Mouse (Mus musculus) MEL (cell line): ENCODE results near the gene Lix1l. TPM values are rescaled to one million over a fixed set of nuclear protein-coding genes. Genes with fewer than 3 reads are reported as not detected.

Experiments used
- DNase-seq: peaks from one replicate; pipeline ENCODE4 v3.0.0; 2011; ENCODE audit warnings: low read depth, low spot score
- H3K27ac ChIP-seq: 2 replicates; pipeline ENCODE4 v1.5.1; 2012; ENCODE audit warnings: low read depth, mild to moderate bottlenecking, control low read depth, low read length, moderate library complexity; ENCODE audit not compliant: control insufficient read depth
- H3K27me3 ChIP-seq, 2 experiments: fragments of 150-350 bp in 1 of 2; sonication (generic) in 1 of 2; 2 replicates each; pipeline ENCODE4 v1.6.1; 2012; ENCODE audit warnings: low read length in 2 of 2, mild to moderate bottlenecking in 2 of 2, improper control_type of control experiment in 1 of 2, moderate library complexity in 1 of 2; ENCODE audit not compliant: insufficient read depth in 2 of 2, control insufficient read depth in 1 of 2
- H3K36me3 ChIP-seq, 2 experiments: 2 replicates each; pipeline ENCODE4 v1.6.1; 2012 to 2014; ENCODE audit warnings: low read length in 2 of 2, improper control_type of control experiment in 1 of 2, inconsistent platforms in 1 of 2, mild to moderate bottlenecking in 1 of 2; ENCODE audit not compliant: insufficient read depth in 2 of 2, control insufficient read depth in 1 of 2
- H3K4me1 ChIP-seq, 2 experiments: fragments of 150-350 bp in 1 of 2; sonication (generic) in 1 of 2; 2 replicates each; pipeline ENCODE4 v1.6.1; 2012; ENCODE audit warnings: low read length in 2 of 2, improper control_type of control experiment in 1 of 2, mild to moderate bottlenecking in 1 of 2; ENCODE audit not compliant: insufficient read depth in 2 of 2, control insufficient read depth in 1 of 2
- H3K4me3 ChIP-seq, 2 experiments: fragments of 150-350 bp in 1 of 2; sonication (generic) in 1 of 2; 2 replicates each; pipeline ENCODE4 v1.5.1; 2012; ENCODE audit warnings: low read depth in 2 of 2, low read length in 2 of 2, mild to moderate bottlenecking in 2 of 2, moderate library complexity in 2 of 2, control low read depth in 1 of 2, improper control_type of control experiment in 1 of 2; ENCODE audit not compliant: control insufficient read depth in 1 of 2, insufficient read depth in 1 of 2
- H3K79me2 ChIP-seq: 2 replicates; pipeline ENCODE4 v1.6.1; 2012; ENCODE audit warnings: mild to moderate bottlenecking, low read length, moderate library complexity; ENCODE audit not compliant: control insufficient read depth, poor library complexity, insufficient read depth
- H3K9ac ChIP-seq: 2 replicates; pipeline ENCODE4 v1.6.1; 2012; ENCODE audit warnings: low read depth, mild to moderate bottlenecking, control low read depth, low read length, moderate library complexity; ENCODE audit not compliant: control insufficient read depth, poor library complexity, severe bottlenecking
- H3K9me3 ChIP-seq: fragments of 150-350 bp; sonication (generic); replicated peaks from 2 replicates; pipeline ENCODE4 v1.6.1; 2012; ENCODE audit warnings: mild to moderate bottlenecking, low read length, improper control_type of control experiment, moderate library complexity; ENCODE audit not compliant: insufficient read depth
- CHD1 ChIP-seq: IDR thresholded peaks from 2 replicates; pipeline ENCODE4 v1.6.1; 2012; ENCODE audit warnings: low read depth, mild to moderate bottlenecking, inconsistent platforms, low read length, improper control_type of control experiment
- CHD2 ChIP-seq: IDR thresholded peaks from 2 replicates; pipeline ENCODE4 v1.6.1; 2011; ENCODE audit warnings: low read length, improper control_type of control experiment
- CTCF ChIP-seq, 3 experiments: IDR thresholded peaks in 2 of 3; conservative IDR thresholded peaks in 1 of 3; 2 replicates each; pipeline ENCODE4 v1.5.1; 2011 to 2012; ENCODE audit warnings: low read length in 3 of 3, low read depth in 2 of 3, mild to moderate bottlenecking in 2 of 3, improper control_type of control experiment in 1 of 3, inconsistent platforms in 1 of 3, mixed read lengths in 1 of 3, moderate library complexity in 1 of 3; ENCODE audit not compliant: control insufficient read depth in 1 of 3, insufficient read depth in 1 of 3, poor library complexity in 1 of 3, severe bottlenecking in 1 of 3
- E2F4 ChIP-seq: IDR thresholded peaks from 2 replicates; pipeline ENCODE4 v1.6.1; 2011; ENCODE audit warnings: low read depth, low read length, improper control_type of control experiment, borderline replicate concordance
- ELF1 ChIP-seq: IDR thresholded peaks from 2 replicates; pipeline ENCODE4 v1.6.1; 2014; ENCODE audit warnings: low read depth, mild to moderate bottlenecking, inconsistent platforms, low read length, improper control_type of control experiment, moderate library complexity
- GABPA ChIP-seq: IDR thresholded peaks from 2 replicates; pipeline ENCODE4 v1.6.1; 2012; ENCODE audit warnings: low read depth, mild to moderate bottlenecking, inconsistent platforms, low read length, improper control_type of control experiment, moderate library complexity
- GATA1 ChIP-seq: IDR thresholded peaks from 2 replicates; pipeline ENCODE4 v1.6.1; 2011; ENCODE audit warnings: low read depth, low read length, improper control_type of control experiment
- JUND ChIP-seq: IDR thresholded peaks from 2 replicates; pipeline ENCODE4 v1.6.1; 2011; ENCODE audit warnings: low read depth, mild to moderate bottlenecking, improper control_type of control experiment, low read length
- KAT2A ChIP-seq: conservative IDR thresholded peaks from 2 replicates; pipeline ENCODE4 v1.6.1; 2012; ENCODE audit warnings: low read depth, low read length, improper control_type of control experiment, inconsistent platforms
- MAZ ChIP-seq: IDR thresholded peaks from 2 replicates; pipeline ENCODE4 v1.6.1; 2012; ENCODE audit warnings: low read depth, mild to moderate bottlenecking, inconsistent platforms, low read length, improper control_type of control experiment
- MEF2A ChIP-seq: IDR thresholded peaks from 2 replicates; pipeline ENCODE4 v1.6.1; 2014; ENCODE audit warnings: low read depth, mild to moderate bottlenecking, inconsistent platforms, low read length, improper control_type of control experiment; ENCODE audit not compliant: poor library complexity, insufficient replicate concordance, severe bottlenecking; ENCODE audit errors: extremely low read depth
- MXI1 ChIP-seq: IDR thresholded peaks from 2 replicates; pipeline ENCODE4 v1.6.1; 2011; ENCODE audit warnings: mild to moderate bottlenecking, low read depth, low read length, improper control_type of control experiment
- MYC ChIP-seq: IDR thresholded peaks from 2 replicates; pipeline ENCODE4 v1.6.1; 2011; ENCODE audit warnings: low read depth, mild to moderate bottlenecking, low read length, improper control_type of control experiment, moderate library complexity
- NELFE ChIP-seq: IDR thresholded peaks from 2 replicates; pipeline ENCODE4 v1.6.1; 2011; ENCODE audit warnings: low read depth, low read length, improper control_type of control experiment
- NRF1 ChIP-seq: IDR thresholded peaks from 2 replicates; pipeline ENCODE4 v1.6.1; 2014; ENCODE audit warnings: low read depth, mild to moderate bottlenecking, inconsistent platforms, low read length, improper control_type of control experiment, moderate library complexity; ENCODE audit not compliant: poor library complexity, insufficient read depth, severe bottlenecking
- POLR2A ChIP-seq, 2 experiments: IDR thresholded peaks; 2 replicates each; pipeline ENCODE4 v1.6.1; 2011 to 2012; ENCODE audit warnings: low read length in 2 of 2, mild to moderate bottlenecking in 2 of 2, control low read depth in 1 of 2, improper control_type of control experiment in 1 of 2, low read depth in 1 of 2, moderate library complexity in 1 of 2; ENCODE audit not compliant: control insufficient read depth in 1 of 2, insufficient read depth in 1 of 2, poor library complexity in 1 of 2
- POLR2AphosphoS2 ChIP-seq: IDR thresholded peaks from 2 replicates; pipeline ENCODE4 v1.6.1; 2011; ENCODE audit warnings: low read length, improper control_type of control experiment
- POLR2AphosphoS5 ChIP-seq: IDR thresholded peaks from 2 replicates; pipeline ENCODE4 v1.6.1; 2012; ENCODE audit warnings: low read depth, borderline replicate concordance, mild to moderate bottlenecking, inconsistent platforms, low read length, moderate library complexity, mixed read lengths
- SIN3A ChIP-seq: IDR thresholded peaks from 2 replicates; pipeline ENCODE4 v1.6.1; 2012; ENCODE audit warnings: low read length, improper control_type of control experiment, inconsistent platforms
- SMC3 ChIP-seq: IDR thresholded peaks from 2 replicates; pipeline ENCODE4 v1.6.1; 2011; ENCODE audit warnings: low read depth, low read length, improper control_type of control experiment
- TCF12 ChIP-seq: IDR thresholded peaks from 2 replicates; pipeline ENCODE4 v1.6.1; 2014; ENCODE audit warnings: low read depth, mild to moderate bottlenecking, inconsistent platforms, low read length, improper control_type of control experiment, moderate library complexity
- UBTF ChIP-seq: IDR thresholded peaks from 2 replicates; pipeline ENCODE4 v1.6.1; 2012; ENCODE audit warnings: low read depth, mild to moderate bottlenecking, inconsistent platforms, low read length, improper control_type of control experiment, moderate library complexity, borderline replicate concordance; ENCODE audit not compliant: insufficient read depth
- USF1 ChIP-seq: IDR thresholded peaks from 2 replicates; pipeline ENCODE4 v1.6.1; 2014; ENCODE audit warnings: low read depth, mild to moderate bottlenecking, inconsistent platforms, low read length, improper control_type of control experiment, moderate library complexity
- USF2 ChIP-seq, 2 experiments: IDR thresholded peaks; 2 replicates each; pipeline ENCODE4 v1.6.1; 2011 to 2012; ENCODE audit warnings: improper control_type of control experiment in 2 of 2, low read length in 2 of 2, borderline replicate concordance in 1 of 2, inconsistent platforms in 1 of 2, low read depth in 1 of 2, mild to moderate bottlenecking in 1 of 2; ENCODE audit not compliant: insufficient read depth in 1 of 2
- ZKSCAN1 ChIP-seq: IDR thresholded peaks from 2 replicates; pipeline ENCODE4 v1.6.1; 2012; ENCODE audit warnings: low read depth, mild to moderate bottlenecking, inconsistent platforms, low read length, improper control_type of control experiment, moderate library complexity
- ZNF384 ChIP-seq: IDR thresholded peaks from 2 replicates; pipeline ENCODE4 v1.6.1; 2012; ENCODE audit warnings: low read depth, mild to moderate bottlenecking, inconsistent platforms, low read length, improper control_type of control experiment
- polyA plus RNA-seq, 2 experiments: library from polyadenylated mRNA; stranded (reverse) in 1 of 2; unstranded in 1 of 2; fragments of >175 nt in 1 of 2; fragments of >200 nt in 1 of 2; gene quantifications; 2 replicates each; pipeline versions ENCODE4 v1.2.1 to v1.2.4; 2012; ENCODE audit warnings: low replicate concordance in 2 of 2, low read depth in 1 of 2; ENCODE audit not compliant: insufficient read length in 2 of 2, insufficient read depth in 1 of 2, missing spikeins in 1 of 2
- total RNA-seq: library from RNA; depleted of rRNA; stranded (reverse); fragments of 300-350 nt; gene quantifications from 2 replicates; pipeline ENCODE4 v1.2.3, GENCODE M21; 2012

The Lix1l gene
- total and polyA plus RNA-seq, 3 experiments: 5.4 to 17.0 TPM; not detected in 1

DNA sequence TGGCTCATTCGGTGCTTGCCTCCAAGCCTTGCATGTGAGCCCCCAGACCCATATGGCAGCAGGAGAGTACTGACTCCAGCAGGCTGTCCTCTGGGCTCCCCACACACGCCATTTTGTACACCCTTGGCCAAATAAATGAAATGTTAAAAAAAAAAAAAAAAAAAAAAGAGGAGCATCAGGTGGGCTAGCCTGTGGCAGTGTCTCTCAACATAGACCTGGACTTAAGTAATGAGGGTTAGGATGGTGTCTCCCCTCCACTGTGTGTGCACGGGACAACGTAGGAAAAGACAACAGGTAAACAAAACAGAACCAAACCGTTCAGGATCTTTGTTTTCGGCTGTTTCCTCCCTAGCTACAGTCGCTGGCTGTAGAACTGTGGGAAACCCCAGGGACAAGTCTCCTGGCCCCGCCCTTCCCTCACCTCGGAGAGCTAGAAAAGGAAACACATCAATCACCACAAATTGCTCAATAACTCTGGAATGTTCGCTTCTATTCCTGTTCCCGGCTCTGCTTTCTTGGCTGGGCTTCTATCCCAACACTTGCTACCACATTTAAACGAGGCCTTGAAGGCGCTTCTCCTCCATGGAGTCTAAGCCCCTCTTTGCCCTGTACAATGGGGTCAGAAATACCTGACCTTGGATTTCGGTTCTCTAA is 24.8 kb upstream of the Lix1l start:
- Histone ChIP-seq H3K36me3 (peaks cover 0 to 28% of the 10 kb centered on the region in 2 experiments; a peak in 2 of 4 replicates), H3K9me3 (no peaks in the 10 kb centered on the region)
- TF ChIP-seq ZNF384 (peak; percentile 76), ELF1 (no peak), JUND (no peak)
- TF ChIP-seq, all 39 proteins: peak for 1
- H3K27me3 ChIP-seq: no peaks in the 10 kb centered on the region
- peaks cover 3% of the 10 kb centered on the region; the same call in 1 of the 2 replicates for H3K79me2 ChIP-seq
- H3K9ac ChIP-seq: peak overlapping the region; percentile 77
- no peak for DNase-seq
- H3K4me1 ChIP-seq: peaks cover 9 to 40% of the 10 kb centered on the region in 2 experiments
- H3K27ac ChIP-seq: peak overlapping the region; percentile 85
- peak overlapping the region; percentile 57 to 66 for H3K4me3 ChIP-seq

DNA sequence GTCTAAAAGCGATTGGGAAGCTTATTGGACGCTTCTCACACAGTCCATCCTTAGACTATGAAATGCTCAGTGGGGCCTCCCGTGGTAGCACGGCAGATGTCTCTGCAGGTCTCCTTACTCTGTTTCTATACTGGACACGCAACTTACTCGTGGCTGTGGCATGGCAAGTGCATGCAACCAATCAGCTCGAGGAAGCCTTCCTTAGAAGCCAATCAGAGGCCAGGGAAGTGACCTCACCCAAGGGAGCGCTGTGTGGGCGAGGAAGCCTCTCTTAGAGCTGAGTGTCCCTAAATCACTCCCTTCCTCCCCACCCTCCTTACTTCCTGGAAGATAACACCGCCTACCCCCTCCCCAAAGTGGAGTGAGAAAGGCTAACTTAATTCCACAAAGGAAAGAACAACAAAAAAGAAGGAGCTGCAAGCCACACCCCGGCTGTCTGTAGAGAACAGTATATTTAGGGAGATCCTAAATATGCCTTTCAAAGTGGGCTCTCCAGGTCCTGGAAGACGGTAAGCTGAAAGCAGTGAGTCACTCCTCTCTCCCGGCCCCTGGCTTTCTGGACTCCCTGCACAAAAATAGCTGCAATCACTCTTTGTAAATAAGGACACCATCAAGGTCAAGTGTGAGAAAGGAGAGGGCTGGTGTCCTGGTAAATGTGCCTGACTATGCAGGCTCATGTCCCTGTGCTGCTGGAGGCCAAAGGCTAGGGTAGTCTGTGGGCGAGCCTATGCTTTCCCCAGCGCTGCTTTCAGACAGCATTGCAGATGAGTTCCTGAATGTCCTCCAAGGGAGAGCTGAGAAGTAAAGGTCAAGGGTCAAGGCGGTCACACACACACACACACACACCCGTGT is 24.0 kb upstream of the Lix1l start, which contains the start of gene Gm16253:
Gene Gm16253 (plus strand): TSS at position 295 of the 852 bp plus-strand sequence.
- Histone ChIP-seq H3K79me2 (peaks cover 3% of the 10 kb centered on the region; the same call in 1 of the 2 replicates), H3K4me3 (peak within 1 kb of the TSS; percentile 57 to 66), H3K27ac (peak within 1 kb of the TSS; percentile 85), H3K4me1 (peaks cover 6 to 39% of the 10 kb centered on the region in 2 experiments), H3K36me3 (peaks cover 0 to 27% of the 10 kb centered on the region in 2 experiments; a peak in 2 of 4 replicates), H3K9me3 (no peaks in the 10 kb centered on the region), H3K27me3 (no peaks in the 10 kb centered on the region), H3K9ac (peak within 1 kb of the TSS; percentile 77)
- peak; percentile 100 for DNase-seq
- TF ChIP-seq USF2 (IDR thresholded peaks at IDR 0.05; ENCODE audit: borderline replicate concordance in 1 of 2, insufficient read depth in 1 of 2, low read depth in 1 of 2, low read length in 2 of 2) (no peak), USF1 (no peak), POLR2A (IDR thresholded peaks at IDR 0.05; ENCODE audit: control insufficient read depth in 1 of 2, insufficient read depth in 1 of 2, low read depth in 1 of 2, low read length in 2 of 2, poor library complexity in 1 of 2) (peak in 1 of 2 experiments; percentile 88; a peak in 2 of 4 replicates), POLR2AphosphoS2 (peak; percentile 90; the same call in 1 of the 2 replicates), ZKSCAN1 (no peak), TCF12 (no peak; the same call in 1 of the 2 replicates), UBTF (no peak), MAZ (peak; percentile 95), SIN3A (peak; percentile 93), POLR2AphosphoS5 (peak; percentile 87; the same call in 1 of the 2 replicates), MXI1 (peak; percentile 99), KAT2A (no peak; the same call in 1 of the 2 replicates), NRF1 (no peak), SMC3 (peak; percentile 34), CTCF (IDR thresholded peaks at IDR 0.05 in 2 of 3, conservative IDR thresholded peaks at IDR 0.05 in 1 of 3; ENCODE audit: control insufficient read depth in 1 of 3, insufficient read depth in 1 of 3, low read depth in 2 of 3, low read length in 3 of 3, poor library complexity in 1 of 3, severe bottlenecking in 1 of 3) (peak in 2 of 3 experiments; percentile 2 to 27; a peak in 1 of 6 replicates), NELFE (peak; percentile 71), GABPA (no peak), E2F4 (no peak), ELF1 (peak; percentile 84), GATA1 (peak; percentile 72), MEF2A (peak; percentile 5; the same call in 1 of the 2 replicates), CHD2 (peak; percentile 73; the same call in 1 of the 2 replicates), JUND (peak; percentile 85), ZNF384 (no peak), CHD1 (peak; percentile 83; the same call in 1 of the 2 replicates), MYC (peak; percentile 56; the same call in 1 of the 2 replicates)
